Mouse (Mus musculus): Measurements from ENCODE around the gene Olfr832. TPM values are rescaled to one million over a fixed set of nuclear protein-coding genes. Genes with fewer than 3 reads are reported as not detected.
"Not testable (repeated sequence)": the region's sequence is repeated elsewhere in the genome, so short reads cannot be mapped to it uniquely, and the experiment has no call there.

The Olfr832 gene
- total RNA-seq (2014; rRNA removed) (not detected in 2 replicates), polyA plus RNA-seq (2015; fragmentation: Nextera tagmentation; extraction: Ambion mirVana) (not detected in 2 replicates)

- not testable (repeated sequence) for ATAC-seq; H3K4me1 ChIP-seq (ENCODE audit: insufficient read depth, low read length); H3K36me3 ChIP-seq (ENCODE audit: insufficient read depth, low read length); H3K27me3 ChIP-seq (ENCODE audit: insufficient read depth, low read length); DNase-seq (ENCODE audit: low spot score); H3K9me3 ChIP-seq (ENCODE audit: low read length); H3K9ac ChIP-seq (replicated peaks; ENCODE audit: low read length); H3K4me3 ChIP-seq (ENCODE audit: low read length); H3K27ac ChIP-seq; H3K4me2 ChIP-seq (ENCODE audit: low read depth, low read length)
- 85% methylated on average over 2 of the region's 2 CpGs for WGBS
Measured at GRCm38 (mm10) chr9:18936822-18937221, at the start of gene Olfr832. Olfr832 (plus strand) TSS chr9:18937122.

GRCm38 (mm10) chr9:18907699-18908098 is 29.2 kb upstream of the Olfr832 start:
- DNase-seq (ENCODE audit: low spot score); H3K27me3 ChIP-seq (ENCODE audit: insufficient read depth, low read length); H3K36me3 ChIP-seq (ENCODE audit: insufficient read depth, low read length); H3K4me3 ChIP-seq (ENCODE audit: low read length); H3K4me1 ChIP-seq (ENCODE audit: insufficient read depth, low read length); H3K27ac ChIP-seq; H3K4me2 ChIP-seq (ENCODE audit: low read depth, low read length); ATAC-seq; H3K9me3 ChIP-seq (ENCODE audit: low read length); H3K9ac ChIP-seq (replicated peaks; ENCODE audit: low read length): not testable (repeated sequence)
- WGBS = 55% methylated on average over 2 of the region's 2 CpGs

GRCm38 (mm10) chr9:18927921-18928320 is 9.0 kb upstream of the Olfr832 start:
- not testable (repeated sequence) for ATAC-seq; H3K36me3 ChIP-seq (ENCODE audit: insufficient read depth, low read length); H3K9me3 ChIP-seq (ENCODE audit: low read length); H3K27ac ChIP-seq; H3K27me3 ChIP-seq (ENCODE audit: insufficient read depth, low read length); DNase-seq (ENCODE audit: low spot score); H3K4me2 ChIP-seq (ENCODE audit: low read depth, low read length); H3K9ac ChIP-seq (replicated peaks; ENCODE audit: low read length); H3K4me3 ChIP-seq (ENCODE audit: low read length); H3K4me1 ChIP-seq (ENCODE audit: insufficient read depth, low read length)
- 84% methylated on average over 16 of the region's 16 CpGs for WGBS

GRCm38 (mm10) chr9:18962021-18962420 is 25.1 kb downstream of the Olfr832 start:
- no peak for ATAC-seq
- H3K4me1 ChIP-seq (ENCODE audit: insufficient read depth, low read length) = no peaks in the 10 kb centered on the region
- no peak overlapping the region for H3K9ac ChIP-seq (replicated peaks; ENCODE audit: low read length)
- H3K4me3 ChIP-seq (ENCODE audit: low read length) = no peak overlapping the region
- H3K27ac ChIP-seq = no peak overlapping the region
- H3K27me3 ChIP-seq (ENCODE audit: insufficient read depth, low read length) = no peaks in the 10 kb centered on the region
- H3K36me3 ChIP-seq (ENCODE audit: insufficient read depth, low read length) = no peaks in the 10 kb centered on the region
- H3K4me2 ChIP-seq (ENCODE audit: low read depth, low read length) = no peak overlapping the region
- no peak for TF ChIP-seq CTCF (IDR thresholded peaks at IDR 0.05; ENCODE audit: low read depth)
- DNase-seq (ENCODE audit: low spot score) = no peak
- peaks cover 1% of the 10 kb centered on the region; the same call in 1 of the 2 replicates for H3K9me3 ChIP-seq (ENCODE audit: low read length)

GRCm38 (mm10) chr9:18987690-18988089 is 50.8 kb downstream of the Olfr832 start, which contains the start of gene Olfr834:
Olfr834 (plus strand) TSS chr9:18987990.
- ATAC-seq (no peak), DNase-seq (ENCODE audit: low spot score) (no peak)
- H3K27me3 ChIP-seq (ENCODE audit: insufficient read depth, low read length) = no peaks in the 10 kb centered on the region
- H3K36me3 ChIP-seq (ENCODE audit: insufficient read depth, low read length) = no peaks in the 10 kb centered on the region
- H3K4me2 ChIP-seq (ENCODE audit: low read depth, low read length) = no peak within 1 kb of the TSS
- H3K4me3 ChIP-seq (ENCODE audit: low read length) = no peak within 1 kb of the TSS
- H3K9me3 ChIP-seq (ENCODE audit: low read length) = 0 out of 2 replicates have a peak, but pooled peaks cover 3% of the 10 kb centered on the region
- WGBS = 79% methylated on average over 3 of the region's 3 CpGs
- H3K9ac ChIP-seq (replicated peaks; ENCODE audit: low read length) = no peak within 1 kb of the TSS
- H3K27ac ChIP-seq = no peak within 1 kb of the TSS
- no peak for TF ChIP-seq CTCF (IDR thresholded peaks at IDR 0.05; ENCODE audit: low read depth)
- no peaks in the 10 kb centered on the region for H3K4me1 ChIP-seq (ENCODE audit: insufficient read depth, low read length)

Other genes with a start within 250 kb of the Olfr832 start
- gene Olfr24, start 173.1 kb upstream of the Olfr832 start, total RNA-seq (2014; rRNA removed) = not detected in 2 replicates
- not detected in 2 replicates for gene Olfr24, start 173.1 kb upstream of the Olfr832 start, polyA plus RNA-seq (2015; fragmentation: Nextera tagmentation; extraction: Ambion mirVana)
- gene Olfr828, start 117.6 kb upstream of the Olfr832 start, total RNA-seq (2014; rRNA removed) = not detected in 2 replicates
- not detected in 2 replicates for gene Olfr828, start 117.6 kb upstream of the Olfr832 start, polyA plus RNA-seq (2015; fragmentation: Nextera tagmentation; extraction: Ambion mirVana)
- gene Olfr829, start 82.2 kb upstream of the Olfr832 start, total RNA-seq (2014; rRNA removed) = not detected in 2 replicates
- gene Olfr829, start 82.2 kb upstream of the Olfr832 start, polyA plus RNA-seq (2015; fragmentation: Nextera tagmentation; extraction: Ambion mirVana) = not detected in 2 replicates
- gene Olfr830, start 62.4 kb upstream of the Olfr832 start, total RNA-seq (2014; rRNA removed) = not detected in 2 replicates
- gene Olfr830, start 62.4 kb upstream of the Olfr832 start, polyA plus RNA-seq (2015; fragmentation: Nextera tagmentation; extraction: Ambion mirVana) = not detected in 2 replicates
- not detected in 2 replicates for gene Olfr834, start 50.9 kb downstream of the Olfr832 start, total RNA-seq (2014; rRNA removed)
- gene Olfr834, start 50.9 kb downstream of the Olfr832 start, polyA plus RNA-seq (2015; fragmentation: Nextera tagmentation; extraction: Ambion mirVana) = not detected in 2 replicates
- not detected in 2 replicates for gene Olfr835, start 95.6 kb downstream of the Olfr832 start, total RNA-seq (2014; rRNA removed)
- not detected in 2 replicates for gene Olfr835, start 95.6 kb downstream of the Olfr832 start, polyA plus RNA-seq (2015; fragmentation: Nextera tagmentation; extraction: Ambion mirVana)
- not detected in 2 replicates for gene Olfr836, start 183.3 kb downstream of the Olfr832 start, total RNA-seq (2014; rRNA removed)
- gene Olfr836, start 183.3 kb downstream of the Olfr832 start, polyA plus RNA-seq (2015; fragmentation: Nextera tagmentation; extraction: Ambion mirVana) = not detected in 2 replicates
- not detected in 2 replicates for gene Olfr837, start 199.2 kb downstream of the Olfr832 start, total RNA-seq (2014; rRNA removed)
- gene Olfr837, start 199.2 kb downstream of the Olfr832 start, polyA plus RNA-seq (2015; fragmentation: Nextera tagmentation; extraction: Ambion mirVana) = not detected in 2 replicates
- 0.05 TPM in 1 of 2 replicates, not detected in the other for gene Olfr839-ps1, start 240.2 kb downstream of the Olfr832 start, total RNA-seq (2014; rRNA removed)
- not detected in 2 replicates for gene Olfr839-ps1, start 240.2 kb downstream of the Olfr832 start, polyA plus RNA-seq (2015; fragmentation: Nextera tagmentation; extraction: Ambion mirVana)